Mouse (Mus musculus) forebrain, postnatal 0 days (tissue): ENCODE data around the gene Ppfia3. TPM values are rescaled to one million over a fixed set of nuclear protein-coding genes. Genes with fewer than 3 reads are reported as not detected.

Experiments
- ATAC-seq: fragments of 200-750 bp; cut with Nextera tagmentation; 2 replicates; pipeline ENCODE4 v1.8.0; 2017; ENCODE audit warnings: mild to moderate bottlenecking, moderate library complexity
- DNase-seq: peaks from one replicate; pipeline ENCODE4 v3.0.0-alpha.2; 2015
- H3K27ac ChIP-seq: fragments of 300-500 bp; sonication (generic); 2 replicates; pipeline ENCODE4 v1.5.1; 2014; ENCODE audit warnings: low read depth, mild to moderate bottlenecking, antibody characterized with exemption, low read length, moderate library complexity, mixed read lengths
- H3K27me3 ChIP-seq: fragments of 300-500 bp; sonication (generic); 2 replicates; pipeline ENCODE4 v1.6.1; 2014; ENCODE audit warnings: mild to moderate bottlenecking, low read length, mixed read lengths; ENCODE audit not compliant: insufficient read depth
- H3K36me3 ChIP-seq: fragments of 300-500 bp; sonication (generic); 2 replicates; pipeline ENCODE4 v1.6.1; 2014; ENCODE audit warnings: mild to moderate bottlenecking, moderate library complexity; ENCODE audit not compliant: insufficient read depth
- H3K4me1 ChIP-seq: fragments of 300-500 bp; sonication (generic); 2 replicates; pipeline ENCODE4 v1.6.1; 2014; ENCODE audit warnings: antibody characterized with exemption; ENCODE audit not compliant: insufficient read depth
- H3K4me2 ChIP-seq: fragments of 300-500 bp; sonication (generic); 2 replicates; pipeline ENCODE4 v1.6.1; 2014; ENCODE audit warnings: low read depth, mild to moderate bottlenecking, moderate library complexity
- H3K4me3 ChIP-seq: fragments of 300-500 bp; sonication (generic); 2 replicates; pipeline ENCODE4 v1.5.1; 2014; ENCODE audit warnings: low read depth, low read length, mixed read lengths
- H3K9ac ChIP-seq: fragments of 300-500 bp; sonication (generic); 2 replicates; pipeline ENCODE4 v1.6.1; 2014; ENCODE audit warnings: mild to moderate bottlenecking
- H3K9me3 ChIP-seq: fragments of 300-500 bp; sonication (generic); 2 replicates; pipeline ENCODE4 v1.6.1; 2016; ENCODE audit warnings: low read length
- CTCF ChIP-seq: sonication (generic); IDR thresholded peaks from 2 replicates; pipeline ENCODE4 v1.5.1; 2016; ENCODE audit warnings: antibody characterized with exemption, control low read depth, low read depth
- WGBS: fragments of 180-500 bp; shearing (Covaris S2); extraction: QIAGEN DNeasy Blood & Tissue Kit; methylation state at CpG from one replicate; pipeline ENCODE4 v1.1.7; 2014; 5-methylcytosine and 5-hydroxymethylcytosine counted together
- polyA plus RNA-seq: library from polyadenylated mRNA; unstranded; fragments of >200 nt; fragmentation: Nextera tagmentation; extraction: Ambion mirVana; gene quantifications from 2 replicates; pipeline ENCODE4 v1.2.1, GENCODE M21; 2015
- total RNA-seq: library from RNA; depleted of rRNA; stranded (reverse); fragments of >200 nt; gene quantifications from 2 replicates; pipeline ENCODE4 v1.2.3, GENCODE M21; 2014

Ppfia3 gene
- total and polyA plus RNA-seq, 2 experiments from 2014 or later, result 26.0 to 81.0 TPM

- no peak for ATAC-seq
Measured at GRCm38 (mm10) chr7:45336319-45336718, 30.5 kb downstream of the Ppfia3 start.

GRCm38 (mm10) chr7:45335056-45335455, 31.8 kb downstream of the Ppfia3 start, which contains the start of gene Hrc:
Gene Hrc, plus strand, starts transcription at chr7:45335290.
- H3K27me3 ChIP-seq, result no peaks in the 10 kb centered on the region
- H3K9ac ChIP-seq, result no peak within 1 kb of the TSS
- H3K36me3 ChIP-seq, result peaks cover under 1% of the 10 kb centered on the region; the same call in 1 of the 2 replicates
- H3K4me3 ChIP-seq, result no peak within 1 kb of the TSS
- no peaks in the 10 kb centered on the region for H3K4me1 ChIP-seq
- no peak within 1 kb of the TSS for H3K27ac ChIP-seq
- DNase-seq (no peak), ATAC-seq (no peak)
- H3K4me2 ChIP-seq, result peak within 1 kb of the TSS; percentile 96; the same call in 1 of the 2 replicates
- no peaks in the 10 kb centered on the region for H3K9me3 ChIP-seq
- TF ChIP-seq CTCF, result no peak
- 41% methylated on average over 5 of the region's 5 CpGs for WGBS

More at GRCm38 (mm10) chr7:45336319-45336718, 30.5 kb downstream of the Ppfia3 start:
- H3K9ac ChIP-seq, result no peak overlapping the region
- 95% methylated on average over 4 of the region's 4 CpGs for WGBS
- no peak overlapping the region for H3K4me2 ChIP-seq
- peaks cover 5% of the 10 kb centered on the region; the same call in 1 of the 2 replicates for H3K27me3 ChIP-seq
- no peak for DNase-seq
- TF ChIP-seq CTCF, result no peak
- no peak overlapping the region for H3K27ac ChIP-seq
- H3K9me3 ChIP-seq, result no peaks in the 10 kb centered on the region
- H3K4me1 ChIP-seq, result no peaks in the 10 kb centered on the region
- H3K4me3 ChIP-seq, result no peak overlapping the region
- H3K36me3 ChIP-seq, result peaks cover 8% of the 10 kb centered on the region

DNA sequence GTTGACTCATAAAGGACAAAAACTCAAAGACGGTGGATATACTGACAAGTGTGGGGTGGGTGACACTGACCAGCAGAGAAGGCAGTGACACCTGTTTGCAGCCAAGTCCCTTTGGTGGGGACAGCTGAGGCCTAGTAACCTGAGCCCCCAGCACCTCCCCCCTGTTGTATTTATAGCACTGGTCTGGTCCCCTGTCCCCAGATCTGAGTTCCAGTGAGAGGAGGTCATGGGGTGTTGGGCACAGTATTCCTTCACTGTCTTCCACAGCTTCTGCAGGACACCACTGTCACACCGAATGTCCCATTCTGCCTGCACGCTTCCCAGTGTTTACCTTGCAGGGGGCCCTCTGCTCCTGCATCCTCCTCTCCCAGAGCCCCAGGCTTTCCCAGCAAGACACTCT, 32.2 kb downstream of the Ppfia3 start:
- ATAC-seq, result no peak
- WGBS, result 52% methylated on average over 3 of the region's 3 CpGs

DNA sequence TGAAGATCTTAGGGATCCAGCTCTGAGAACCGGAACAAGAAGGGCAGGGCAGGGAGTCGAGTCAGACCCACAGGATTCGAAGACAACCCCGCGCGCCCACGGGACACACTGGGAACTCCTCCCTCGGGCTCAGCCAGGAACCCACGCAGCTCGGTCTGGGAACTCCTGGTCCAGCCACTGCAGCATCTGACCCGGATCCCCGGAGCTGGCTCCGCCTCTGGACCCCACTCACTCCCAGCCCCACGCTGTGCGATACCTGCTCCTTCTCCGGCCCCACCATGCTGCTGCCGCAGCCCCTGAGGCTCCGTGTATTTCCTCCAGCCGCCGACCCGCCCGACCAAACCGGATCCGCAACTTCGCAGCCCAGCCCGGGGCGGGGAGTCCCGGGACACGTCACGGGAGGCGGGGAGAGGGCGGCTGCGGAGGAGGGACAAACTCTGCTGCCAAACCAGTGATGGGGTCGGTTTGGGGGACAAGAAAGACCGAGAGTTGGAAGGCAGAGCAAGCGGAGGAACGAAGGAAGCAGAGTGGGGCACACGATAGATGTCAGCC, 33.3 kb downstream of the Ppfia3 start, which contains the start of gene Trpm4:
Gene Trpm4, minus strand, starts transcription at position 350 of the 552 bp plus-strand sequence.
- no peaks in the 10 kb centered on the region for H3K9me3 ChIP-seq
- H3K27ac ChIP-seq, result peak within 1 kb of the TSS; percentile 54; the same call in 1 of the 2 replicates
- WGBS, result under 1% methylated on average over 38 of the region's 38 CpGs

More for the DNA sequence above, 32.2 kb downstream of the Ppfia3 start:
- no peak for DNase-seq
- H3K4me1 ChIP-seq, result no peaks in the 10 kb centered on the region
- no peak overlapping the region for H3K27ac ChIP-seq
- no peak overlapping the region for H3K4me3 ChIP-seq
- no peaks in the 10 kb centered on the region for H3K27me3 ChIP-seq
- H3K9ac ChIP-seq, result no peak overlapping the region
- H3K36me3 ChIP-seq, result no peaks in the 10 kb centered on the region; the same call in 1 of the 2 replicates
- H3K4me2 ChIP-seq, result no peak overlapping the region
- TF ChIP-seq CTCF, result no peak
- H3K9me3 ChIP-seq, result no peaks in the 10 kb centered on the region

DNA sequence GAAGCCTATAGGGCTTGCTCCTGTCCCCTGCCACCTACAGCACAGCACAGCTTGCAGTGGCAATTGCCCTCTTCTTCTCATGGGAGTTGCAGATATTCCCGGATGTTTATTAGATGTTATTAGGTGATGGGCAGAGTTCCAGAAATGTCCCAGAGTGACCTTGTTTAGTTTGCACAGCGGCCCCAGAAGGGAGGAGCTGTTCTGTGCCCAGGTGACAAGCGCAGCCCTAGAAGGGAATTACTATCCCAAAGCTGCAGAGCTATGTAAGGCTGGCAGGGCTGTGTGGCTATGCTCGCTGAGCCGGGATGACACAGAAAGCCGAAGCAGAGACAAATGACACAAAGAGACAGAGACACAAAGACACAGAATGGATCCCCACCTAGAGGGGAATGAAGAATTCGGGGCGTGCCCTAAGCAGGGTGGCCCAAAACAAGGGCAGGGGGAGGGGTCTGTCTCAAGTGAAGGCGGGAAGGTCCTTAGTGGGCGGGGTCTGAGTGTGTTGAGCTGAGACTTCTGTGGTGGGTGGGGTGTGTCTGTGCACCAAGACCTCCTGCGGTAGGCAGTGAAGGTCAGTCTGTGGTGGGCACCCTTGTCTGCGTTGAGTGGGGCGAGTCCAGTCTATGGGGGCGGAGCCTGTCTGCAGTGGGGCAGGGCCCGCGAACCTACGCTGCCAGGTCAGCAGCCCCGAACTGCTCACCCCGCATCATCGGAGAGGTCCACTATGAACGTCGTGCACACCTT, 34.0 kb downstream of the Ppfia3 start:
- DNase-seq, result peak; percentile 45
- 2% methylated on average over 21 of the region's 22 CpGs for WGBS

More for the DNA sequence above, 33.3 kb downstream of the Ppfia3 start, which contains the start of gene Trpm4:
- Histone ChIP-seq H3K4me3 (peak within 1 kb of the TSS; percentile 64), H3K36me3 (no peaks in the 10 kb centered on the region), H3K4me1 (no peaks in the 10 kb centered on the region), H3K27me3 (no peaks in the 10 kb centered on the region), H3K9ac (peak within 1 kb of the TSS; percentile 66), H3K4me2 (peak within 1 kb of the TSS; percentile 96)
- TF ChIP-seq CTCF, result no peak
- DNase-seq (peak; percentile 82), ATAC-seq (peak; percentile 79)

GRCm38 (mm10) chr7:45331502-45331901, 35.3 kb downstream of the Ppfia3 start:
- ATAC-seq, result no peak
- no peak overlapping the region for H3K9ac ChIP-seq
- H3K4me1 ChIP-seq, result no peaks in the 10 kb centered on the region
- H3K27me3 ChIP-seq, result no peaks in the 10 kb centered on the region
- no peak overlapping the region for H3K27ac ChIP-seq
- no peaks in the 10 kb centered on the region for H3K36me3 ChIP-seq
- no peaks in the 10 kb centered on the region for H3K9me3 ChIP-seq
- no peak overlapping the region for H3K4me2 ChIP-seq
- peak; percentile 21; the same call in 1 of the 2 replicates for TF ChIP-seq CTCF
- H3K4me3 ChIP-seq, result no peak overlapping the region
- WGBS, result 85% methylated on average over 6 of the region's 6 CpGs
- no peak for DNase-seq

More for the DNA sequence above, 34.0 kb downstream of the Ppfia3 start:
- peak; percentile 58 for ATAC-seq
- Histone ChIP-seq H3K36me3 (no peaks in the 10 kb centered on the region), H3K27ac (peak overlapping the region; percentile 54; the same call in 1 of the 2 replicates), H3K27me3 (no peaks in the 10 kb centered on the region), H3K4me3 (peak overlapping the region; percentile 64), H3K4me2 (peak overlapping the region; percentile 96), H3K4me1 (no peaks in the 10 kb centered on the region), H3K9me3 (no peaks in the 10 kb centered on the region), H3K9ac (peak overlapping the region; percentile 66)
- TF ChIP-seq CTCF, result 0 out of 2 replicates have a peak, but pooled peaks have one; percentile 2
